Mouse (Mus musculus): ENCODE measurements around the gene Slc29a3.

Slc29a3 gene

GRCm38 (mm10) chr10:60752040-60753020 is at the start of gene Slc29a3:
Gene Slc29a3, minus strand, starts transcription at chr10:60752794.
- DNase-seq: peak; percentile 88 to 94

GRCm38 (mm10) chr10:60801898-60802412 is 49.4 kb upstream of the Slc29a3 start:
- DNase-seq: no peak

DNA sequence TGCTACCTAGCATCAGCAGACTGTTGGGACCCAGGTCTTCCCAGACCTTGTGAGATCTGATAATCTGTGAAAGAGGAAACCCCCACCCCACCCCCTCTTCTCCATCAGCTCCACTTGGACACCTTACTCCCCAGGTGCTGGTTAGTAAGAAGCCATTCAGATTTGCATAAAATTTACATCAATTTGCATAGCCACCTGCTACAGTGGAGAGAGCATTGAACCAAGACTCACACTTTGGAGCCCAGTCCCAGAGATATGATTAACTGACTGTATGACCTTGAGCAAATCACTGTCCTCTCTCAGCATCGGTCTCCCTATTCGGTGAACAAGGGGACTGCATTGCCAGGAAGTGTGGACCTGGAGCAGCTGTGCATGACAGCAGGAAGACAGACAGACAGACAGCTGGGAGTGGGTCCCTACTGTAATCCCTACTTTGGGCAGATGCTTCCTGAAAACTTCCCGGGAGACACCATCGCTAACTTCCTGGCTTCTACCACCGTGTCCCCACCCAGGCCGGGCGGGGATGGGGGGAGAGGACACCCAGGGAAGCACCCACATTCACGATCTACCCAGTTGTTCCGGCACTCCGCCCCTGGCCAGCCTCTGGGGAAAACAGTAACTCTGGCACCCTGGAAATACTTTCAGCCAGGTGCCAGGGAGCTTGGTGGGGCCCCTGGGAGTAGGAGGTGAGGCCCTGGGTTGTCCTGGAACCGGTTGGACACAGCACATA is 48.7 kb upstream of the Slc29a3 start:
- no peak for DNase-seq

DNA sequence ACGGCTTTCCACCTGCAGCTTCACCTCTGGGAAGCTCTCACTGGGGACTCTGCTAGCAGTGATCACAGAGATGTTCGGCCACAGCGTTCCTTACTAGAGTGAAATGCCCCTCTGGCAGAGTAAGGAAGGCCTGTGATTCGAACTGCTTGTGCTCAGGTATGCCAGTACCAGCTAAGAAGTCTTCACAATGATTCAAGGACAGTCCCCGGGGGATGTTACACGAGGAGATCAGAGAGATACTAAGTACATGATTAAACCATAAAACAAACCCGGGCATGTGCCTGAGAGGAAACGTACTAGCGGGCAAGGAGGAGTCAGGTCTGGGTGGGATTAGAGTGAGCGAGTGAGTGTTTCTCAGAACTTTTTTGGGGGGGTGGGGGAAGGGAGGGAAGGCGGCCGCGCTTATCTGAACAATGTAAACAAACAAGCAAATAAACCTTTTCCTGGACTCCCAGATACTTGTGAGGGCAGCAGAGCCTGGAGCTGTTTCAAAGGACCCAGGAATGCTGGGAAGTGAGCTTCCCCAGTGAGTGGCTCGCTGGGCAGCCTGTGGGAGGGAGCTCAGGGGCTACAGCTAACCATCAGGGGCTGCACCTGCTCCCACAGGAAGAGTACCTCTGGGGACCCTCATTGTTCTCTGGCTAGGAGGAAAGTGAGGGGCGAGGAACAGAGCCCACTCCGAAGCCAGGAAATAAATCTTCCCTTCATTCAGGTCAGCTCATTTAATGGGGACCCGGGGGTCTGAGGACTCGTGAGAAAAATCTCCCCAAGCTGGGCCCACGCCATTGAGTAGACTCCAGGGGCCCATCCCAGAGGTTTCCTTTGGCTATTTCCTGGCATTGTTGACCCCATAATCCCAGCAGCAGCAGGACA is 47.9 kb upstream of the Slc29a3 start:
- DNase-seq: no peak

DNA sequence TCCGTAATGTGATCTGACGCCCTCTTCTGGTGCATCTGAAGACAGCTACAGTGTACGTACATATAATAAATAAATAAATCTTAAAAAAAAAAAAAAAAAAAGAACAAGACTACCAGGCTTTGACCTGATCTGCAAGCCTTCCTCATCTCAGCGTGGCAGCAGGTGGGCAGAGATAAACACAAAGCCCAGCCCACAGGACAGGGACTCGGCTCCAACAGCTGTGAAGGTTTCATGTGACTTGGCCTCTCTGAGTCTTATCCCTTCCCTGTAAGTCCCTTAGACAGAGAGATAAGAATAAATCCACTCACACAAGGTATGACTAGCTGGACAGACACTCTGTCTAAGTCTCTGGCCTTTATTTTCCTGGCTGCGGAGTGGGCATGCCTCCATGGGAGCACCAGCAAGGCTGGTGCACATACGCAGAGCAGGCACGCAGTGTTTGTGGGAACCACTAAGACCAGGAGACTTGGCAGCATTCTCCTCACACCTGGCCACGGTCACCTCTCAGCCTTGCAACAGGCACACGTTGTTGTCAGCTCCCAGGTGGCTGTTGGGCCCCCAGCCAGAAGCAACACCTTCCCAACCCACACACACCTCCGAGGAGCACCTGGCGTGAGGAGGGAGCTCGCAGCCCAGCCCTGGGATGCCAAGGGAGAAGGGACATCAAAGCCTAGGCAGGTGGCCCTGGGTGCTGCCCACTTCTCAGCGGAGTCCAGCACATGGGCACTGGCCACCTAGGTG is 45.3 kb upstream of the Slc29a3 start:
- peak in 1 of 2 experiments; percentile 54 for DNase-seq

- DNase-seq: no peak
Measured at GRCm38 (mm10) chr10:60796474-60796873, 43.9 kb upstream of the Slc29a3 start.

- no peak for DNase-seq
Measured at GRCm38 (mm10) chr10:60796028-60796427, 43.4 kb upstream of the Slc29a3 start.

DNA sequence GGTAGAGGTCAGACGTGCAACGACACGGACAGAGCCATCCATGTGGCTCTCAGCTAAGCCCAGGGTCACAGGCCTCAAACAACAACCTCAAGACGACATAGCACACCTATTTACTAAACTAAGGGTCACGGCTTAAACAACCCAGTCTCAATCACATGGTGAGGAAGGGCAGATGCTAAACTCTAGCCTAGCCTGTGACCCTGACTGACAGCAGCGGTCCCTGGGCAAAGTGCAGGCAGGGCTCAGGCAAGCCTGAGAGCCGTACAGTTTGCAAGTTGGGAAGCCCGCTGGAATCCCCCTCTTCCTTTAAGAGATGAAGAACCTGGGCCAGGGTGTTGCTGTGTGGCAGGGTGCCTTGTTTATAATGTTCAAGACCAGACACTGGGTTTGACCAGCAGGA is 42.2 kb upstream of the Slc29a3 start:
- no peak for DNase-seq

DNA sequence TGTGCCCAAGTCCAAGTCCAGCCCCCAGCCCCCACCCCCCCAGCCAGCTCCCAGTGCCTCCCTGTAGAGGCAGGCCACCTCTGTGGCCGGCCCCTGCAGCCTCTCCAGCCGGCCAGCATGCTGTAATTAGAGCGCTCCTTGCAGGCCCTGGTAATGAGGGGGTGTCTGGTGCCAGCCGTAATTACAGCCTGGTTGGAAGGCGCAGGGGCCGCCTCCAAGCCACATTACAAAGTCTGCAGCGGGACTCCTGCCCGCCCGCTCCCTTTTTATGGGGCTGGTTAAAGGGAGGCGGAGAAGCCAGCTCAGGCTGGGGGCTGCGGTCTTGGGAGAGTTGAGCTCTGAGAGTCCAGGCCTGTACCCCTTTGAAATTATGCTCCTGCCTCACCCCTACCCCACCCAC is 41.8 kb upstream of the Slc29a3 start:
- no peak for DNase-seq

GRCm38 (mm10) chr10:60792841-60793240 is 40.2 kb upstream of the Slc29a3 start:
- no peak for DNase-seq

GRCm38 (mm10) chr10:60792365-60792764 is 39.8 kb upstream of the Slc29a3 start:
- no peak for DNase-seq

DNA sequence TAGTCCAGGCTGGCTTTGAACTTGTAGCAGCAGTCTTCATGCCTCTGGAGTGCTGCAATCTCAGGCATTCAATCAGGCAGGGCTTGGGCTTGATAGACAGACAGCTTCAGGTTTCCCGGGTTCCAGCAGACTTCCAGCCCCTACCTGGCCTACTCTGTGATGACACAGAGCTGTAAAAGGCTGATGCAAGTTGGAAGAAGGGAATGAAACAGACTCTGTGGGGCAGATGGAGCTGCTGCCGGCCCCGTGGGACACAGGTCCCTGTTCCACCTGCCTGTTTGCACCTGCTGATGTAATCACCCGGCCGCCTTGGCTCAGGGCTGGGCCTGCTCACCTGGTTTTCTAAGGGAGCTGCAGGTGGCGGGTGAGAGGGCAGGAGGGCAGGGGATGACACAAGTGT is 38.3 kb upstream of the Slc29a3 start:
- peak; percentile 26 to 44 for DNase-seq

GRCm38 (mm10) chr10:60787303-60788074 is 34.9 kb upstream of the Slc29a3 start:
- DNase-seq: peak; percentile 56 to 65

DNA sequence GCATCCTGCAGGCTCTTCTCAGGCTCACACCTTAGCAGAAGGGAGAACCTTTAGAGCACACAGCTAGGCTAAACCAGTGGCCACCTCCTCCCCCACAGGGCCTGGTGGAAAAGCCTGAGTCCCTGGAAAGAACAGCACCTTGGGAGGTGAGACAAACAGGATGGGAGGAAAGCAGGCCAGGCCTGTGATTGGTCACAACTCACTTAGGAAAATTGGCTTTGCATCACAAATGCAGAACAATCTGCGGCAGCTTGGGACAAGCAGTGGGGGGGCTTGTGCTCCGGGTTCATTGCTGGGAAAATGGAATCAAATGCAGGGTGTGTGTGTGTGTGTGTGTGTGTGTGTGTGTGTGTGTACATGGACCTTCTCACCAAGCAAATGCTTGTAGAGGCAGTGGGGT is 31.0 kb upstream of the Slc29a3 start:
- peak in 1 of 2 experiments; percentile 68 for DNase-seq

DNA sequence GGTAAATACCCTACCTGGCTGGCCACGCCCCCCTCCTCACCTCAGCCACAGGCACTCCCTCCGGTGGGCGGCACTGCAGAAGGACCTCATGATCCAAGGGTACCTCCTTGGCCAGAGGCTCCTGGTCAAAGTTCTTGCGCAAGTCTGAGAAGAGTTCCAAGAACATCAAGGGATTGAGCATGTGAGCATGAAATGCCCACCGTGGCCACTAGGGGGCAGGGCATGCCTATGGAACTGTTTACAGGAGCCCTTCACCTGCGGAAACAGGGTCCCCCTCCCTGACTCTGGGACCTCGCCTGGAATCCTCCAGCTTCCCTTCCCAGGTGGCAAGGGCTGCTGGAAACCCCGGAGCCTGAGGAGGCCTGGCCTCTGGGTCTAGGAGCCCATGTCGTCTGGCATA is 27.0 kb upstream of the Slc29a3 start:
- peak; percentile 88 to 92 for DNase-seq

GRCm38 (mm10) chr10:60778542-60778941 is 25.9 kb upstream of the Slc29a3 start:
- DNase-seq: peak; percentile 64 to 71

- peak in 1 of 2 experiments; percentile 58 for DNase-seq
Measured at GRCm38 (mm10) chr10:60775473-60775872, 22.9 kb upstream of the Slc29a3 start.

- DNase-seq: no peak
Measured at GRCm38 (mm10) chr10:60774616-60775015, 22.0 kb upstream of the Slc29a3 start.

- no peak for DNase-seq
Measured at GRCm38 (mm10) chr10:60770855-60771254, 18.3 kb upstream of the Slc29a3 start.

GRCm38 (mm10) chr10:60768614-60769013 is 16.0 kb upstream of the Slc29a3 start:
- no peak for DNase-seq

DNA sequence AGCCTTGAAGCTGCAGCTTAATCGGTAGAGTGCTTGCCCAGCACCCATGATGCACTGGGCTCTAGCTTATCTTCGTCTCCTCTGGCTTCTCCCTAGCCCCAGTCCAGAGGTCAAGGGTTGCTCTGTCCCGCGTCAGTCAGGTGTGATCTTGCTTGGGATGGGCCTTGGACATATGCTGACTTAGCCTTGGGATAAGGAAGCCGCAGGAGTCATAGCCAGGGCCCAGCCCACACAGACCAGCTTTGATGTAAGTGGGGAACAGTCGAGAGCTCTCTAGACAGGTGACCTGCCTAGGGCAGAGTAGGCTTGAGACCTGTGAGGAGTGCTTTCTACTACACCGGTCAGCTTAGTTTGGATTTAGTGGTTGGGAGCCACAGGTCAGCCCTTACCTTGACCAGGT is 14.8 kb upstream of the Slc29a3 start:
- DNase-seq: no peak

Measured in cerebellum, postnatal 25 days (tissue).